Mouse (Mus musculus): ENCODE data around the gene Nfkbil1. TPM values are rescaled to one million over a fixed set of nuclear protein-coding genes. Genes with fewer than 3 reads are reported as not detected.
A peak's percentile ranks its signal among the peaks of the same experiment; 100 is the strongest.

Gene Nfkbil1
- total and polyA plus RNA-seq, 2 experiments = 7.6 to 8.6 TPM

DNA sequence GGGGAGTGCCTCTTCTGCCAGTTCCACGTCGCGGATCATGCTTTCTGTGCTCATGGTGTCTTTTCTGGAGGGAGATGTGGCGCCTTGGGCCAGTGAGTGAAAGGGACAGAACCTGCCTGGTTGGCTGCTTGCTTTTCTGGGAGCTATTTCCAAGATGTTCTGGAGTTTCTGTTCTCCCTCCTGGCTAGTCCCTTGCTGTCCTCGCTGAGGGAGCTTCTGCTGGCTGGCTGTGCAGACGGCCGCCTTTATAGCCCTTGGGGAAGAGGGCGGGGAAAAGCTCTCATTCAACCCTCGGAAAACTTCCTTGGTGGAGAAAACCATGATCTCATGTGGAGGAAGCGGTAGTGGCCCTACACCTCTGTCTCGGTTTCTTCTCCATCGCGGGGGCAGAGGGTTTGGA is 33.8 kb downstream of the Nfkbil1 start, which contains the start of gene Tnf:
Tnf (minus strand) TSS at position 221 of the 400 bp plus-strand sequence.
- whole genome bisulfite sequencing = 38% methylated on average over 13 of the region's 13 CpGs
- no peaks in the 10 kb centered on the region for H3K79me2 ChIP-seq (ENCODE audit: control insufficient read depth, insufficient read depth, low read length)
- DNase-seq (ENCODE audit: extremely low read depth, low read depth, low spot score) = no peak
- no peaks in the 10 kb centered on the region for H3K27me3 ChIP-seq (ENCODE audit: control insufficient read depth, insufficient read depth, low read length)
- H3K4me3 ChIP-seq (ENCODE audit: insufficient read depth, low read depth, low read length) = peak within 1 kb of the TSS; percentile 24
- 0 out of 2 replicates have a peak, but pooled peaks have one; percentile 22 for TF ChIP-seq POLR2A (IDR thresholded peaks at IDR 0.05; ENCODE audit: extremely low read depth, insufficient read depth, low read length)
- TF ChIP-seq CTCF (IDR thresholded peaks at IDR 0.05; ENCODE audit: low read depth, low read length) = no peak
- no peaks in the 10 kb centered on the region for H3K4me1 ChIP-seq (ENCODE audit: control insufficient read depth, insufficient read depth, low read length)
- H3K27ac ChIP-seq (replicated peaks; ENCODE audit: insufficient read depth, low read depth, low read length) = 0 out of 2 replicates have a peak within 1 kb of the TSS, but pooled peaks have one; percentile 34
- H3K9ac ChIP-seq (ENCODE audit: low read depth, low read length) = no peak within 1 kb of the TSS; the same call in 1 of the 2 replicates
- no peaks in the 10 kb centered on the region for H3K36me3 ChIP-seq (ENCODE audit: control insufficient read depth, insufficient read depth, low read length)

DNA sequence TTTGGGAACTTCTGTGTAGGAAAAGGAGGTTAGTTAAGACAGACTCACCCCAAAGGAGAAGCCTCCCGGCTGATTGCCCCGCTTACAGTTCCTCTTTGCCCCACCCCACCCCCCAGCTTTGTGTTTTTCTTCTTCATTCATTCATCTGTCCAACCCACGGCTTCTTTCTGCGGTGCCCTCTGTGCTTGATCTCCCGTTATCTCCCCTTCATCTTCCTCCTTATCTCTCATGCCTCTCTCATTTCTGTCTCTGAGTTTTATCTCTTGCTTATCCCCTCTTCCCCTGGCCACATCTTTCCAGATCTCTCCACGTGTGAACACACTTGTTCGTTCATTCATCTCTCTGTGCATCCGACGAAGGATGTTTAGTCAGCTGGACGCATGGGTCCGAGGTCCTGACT is 34.5 kb downstream of the Nfkbil1 start:
- Histone ChIP-seq H3K36me3 (ENCODE audit: control insufficient read depth, insufficient read depth, low read length) (no peaks in the 10 kb centered on the region), H3K9ac (ENCODE audit: low read depth, low read length) (no peak overlapping the region), H3K79me2 (ENCODE audit: control insufficient read depth, insufficient read depth, low read length) (no peaks in the 10 kb centered on the region), H3K27ac (replicated peaks; ENCODE audit: insufficient read depth, low read depth, low read length) (no peak overlapping the region), H3K4me1 (ENCODE audit: control insufficient read depth, insufficient read depth, low read length) (no peaks in the 10 kb centered on the region), H3K4me3 (ENCODE audit: insufficient read depth, low read depth, low read length) (peak overlapping the region; percentile 24), H3K27me3 (ENCODE audit: control insufficient read depth, insufficient read depth, low read length) (no peaks in the 10 kb centered on the region; the same call in 1 of the 2 replicates)
- 50% methylated on average over 11 of the region's 11 CpGs for WGBS
- TF ChIP-seq CTCF (IDR thresholded peaks at IDR 0.05; ENCODE audit: low read depth, low read length) (no peak), POLR2A (IDR thresholded peaks at IDR 0.05; ENCODE audit: extremely low read depth, insufficient read depth, low read length) (no peak)
- DNase-seq (ENCODE audit: extremely low read depth, low read depth, low spot score) = no peak

DNA sequence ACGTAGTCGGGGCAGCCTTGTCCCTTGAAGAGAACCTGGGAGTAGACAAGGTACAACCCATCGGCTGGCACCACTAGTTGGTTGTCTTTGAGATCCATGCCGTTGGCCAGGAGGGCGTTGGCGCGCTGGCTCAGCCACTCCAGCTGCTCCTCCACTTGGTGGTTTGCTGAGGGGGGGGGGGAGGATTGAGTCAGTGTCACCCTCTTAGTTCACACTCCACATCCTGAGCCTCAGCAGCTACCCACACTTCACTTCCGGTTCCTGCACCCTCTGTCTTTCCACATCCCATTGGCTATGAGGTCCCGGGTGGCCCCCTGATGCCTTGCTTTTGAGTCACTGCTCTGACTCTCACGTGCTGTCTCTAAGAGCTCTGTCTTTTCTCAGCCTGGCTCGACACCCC is 35.2 kb downstream of the Nfkbil1 start:
- TF ChIP-seq POLR2A (IDR thresholded peaks at IDR 0.05; ENCODE audit: extremely low read depth, insufficient read depth, low read length) (no peak), CTCF (IDR thresholded peaks at IDR 0.05; ENCODE audit: low read depth, low read length) (no peak)
- Histone ChIP-seq H3K4me3 (ENCODE audit: insufficient read depth, low read depth, low read length) (no peak overlapping the region), H3K79me2 (ENCODE audit: control insufficient read depth, insufficient read depth, low read length) (no peaks in the 10 kb centered on the region), H3K27ac (replicated peaks; ENCODE audit: insufficient read depth, low read depth, low read length) (0 out of 2 replicates have a peak overlapping the region, but pooled peaks have one; percentile 12), H3K27me3 (ENCODE audit: control insufficient read depth, insufficient read depth, low read length) (peaks cover 4% of the 10 kb centered on the region; the same call in 1 of the 2 replicates), H3K4me1 (ENCODE audit: control insufficient read depth, insufficient read depth, low read length) (peaks cover 3% of the 10 kb centered on the region; the same call in 1 of the 2 replicates), H3K9ac (ENCODE audit: low read depth, low read length) (no peak overlapping the region), H3K36me3 (ENCODE audit: control insufficient read depth, insufficient read depth, low read length) (no peaks in the 10 kb centered on the region)
- WGBS = 74% methylated on average over 11 of the region's 11 CpGs
- DNase-seq (ENCODE audit: extremely low read depth, low read depth, low spot score) = no peak

DNA sequence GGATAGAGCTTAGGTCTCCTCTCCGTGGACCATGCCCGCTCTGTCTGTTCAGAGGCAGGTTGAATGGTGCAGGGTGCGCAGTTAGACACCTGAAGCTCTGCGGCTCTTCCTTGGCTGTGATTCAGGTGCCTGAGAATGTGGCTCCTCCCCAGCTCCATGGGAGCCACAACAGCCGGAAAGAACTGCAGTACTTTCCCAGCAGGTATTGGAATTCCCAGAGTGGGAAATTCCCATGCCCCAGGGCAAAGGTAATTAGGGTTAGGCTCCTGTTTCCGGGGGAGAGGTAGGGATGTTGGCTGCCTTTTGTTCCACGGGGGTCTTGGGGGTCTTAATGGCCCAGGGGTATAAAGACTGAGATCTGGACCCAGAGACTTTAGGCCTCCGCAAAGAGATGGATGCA is 36.6 kb downstream of the Nfkbil1 start:
- DNase-seq (ENCODE audit: extremely low read depth, low read depth, low spot score) = no peak
- Histone ChIP-seq H3K4me3 (ENCODE audit: insufficient read depth, low read depth, low read length) (no peak overlapping the region), H3K4me1 (ENCODE audit: control insufficient read depth, insufficient read depth, low read length) (peaks cover 3% of the 10 kb centered on the region; the same call in 1 of the 2 replicates), H3K79me2 (ENCODE audit: control insufficient read depth, insufficient read depth, low read length) (no peaks in the 10 kb centered on the region), H3K36me3 (ENCODE audit: control insufficient read depth, insufficient read depth, low read length) (no peaks in the 10 kb centered on the region), H3K27me3 (ENCODE audit: control insufficient read depth, insufficient read depth, low read length) (peaks cover 8% of the 10 kb centered on the region; the same call in 1 of the 2 replicates), H3K9ac (ENCODE audit: low read depth, low read length) (no peak overlapping the region), H3K27ac (replicated peaks; ENCODE audit: insufficient read depth, low read depth, low read length) (no peak overlapping the region)
- WGBS = 46% methylated on average over 8 of the region's 8 CpGs
- TF ChIP-seq CTCF (IDR thresholded peaks at IDR 0.05; ENCODE audit: low read depth, low read length) (no peak), POLR2A (IDR thresholded peaks at IDR 0.05; ENCODE audit: extremely low read depth, insufficient read depth, low read length) (no peak)

DNA sequence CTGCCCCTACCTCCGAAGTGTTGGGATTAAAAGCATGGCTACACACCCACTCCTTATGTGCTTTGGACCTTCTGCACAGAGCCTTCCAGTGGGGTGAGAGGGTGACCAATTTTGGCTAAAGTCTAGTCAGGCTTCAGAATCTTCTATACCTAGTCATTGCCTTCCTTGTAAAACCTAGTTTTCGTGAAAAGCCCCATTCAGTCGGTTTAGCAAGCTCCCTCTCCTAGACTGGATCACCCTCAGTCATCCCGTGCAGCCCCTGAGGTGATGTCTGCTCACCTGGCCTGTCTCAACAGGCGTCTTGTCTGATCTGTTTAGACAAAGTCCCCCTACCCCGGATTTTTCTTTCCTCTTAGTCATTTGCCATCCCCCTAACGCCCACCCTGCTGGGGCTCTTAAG is 37.6 kb downstream of the Nfkbil1 start:
- DNase-seq (ENCODE audit: extremely low read depth, low read depth, low spot score) = no peak
- 66% methylated on average over 7 of the region's 7 CpGs for WGBS
- Histone ChIP-seq H3K36me3 (ENCODE audit: control insufficient read depth, insufficient read depth, low read length) (no peaks in the 10 kb centered on the region), H3K27ac (replicated peaks; ENCODE audit: insufficient read depth, low read depth, low read length) (no peak overlapping the region), H3K4me1 (ENCODE audit: control insufficient read depth, insufficient read depth, low read length) (peaks cover 3% of the 10 kb centered on the region; the same call in 1 of the 2 replicates), H3K9ac (ENCODE audit: low read depth, low read length) (no peak overlapping the region), H3K4me3 (ENCODE audit: insufficient read depth, low read depth, low read length) (no peak overlapping the region), H3K27me3 (ENCODE audit: control insufficient read depth, insufficient read depth, low read length) (peaks cover 8% of the 10 kb centered on the region; the same call in 1 of the 2 replicates), H3K79me2 (ENCODE audit: control insufficient read depth, insufficient read depth, low read length) (no peaks in the 10 kb centered on the region)
- TF ChIP-seq POLR2A (IDR thresholded peaks at IDR 0.05; ENCODE audit: extremely low read depth, insufficient read depth, low read length) (no peak), CTCF (IDR thresholded peaks at IDR 0.05; ENCODE audit: low read depth, low read length) (no peak)

DNA sequence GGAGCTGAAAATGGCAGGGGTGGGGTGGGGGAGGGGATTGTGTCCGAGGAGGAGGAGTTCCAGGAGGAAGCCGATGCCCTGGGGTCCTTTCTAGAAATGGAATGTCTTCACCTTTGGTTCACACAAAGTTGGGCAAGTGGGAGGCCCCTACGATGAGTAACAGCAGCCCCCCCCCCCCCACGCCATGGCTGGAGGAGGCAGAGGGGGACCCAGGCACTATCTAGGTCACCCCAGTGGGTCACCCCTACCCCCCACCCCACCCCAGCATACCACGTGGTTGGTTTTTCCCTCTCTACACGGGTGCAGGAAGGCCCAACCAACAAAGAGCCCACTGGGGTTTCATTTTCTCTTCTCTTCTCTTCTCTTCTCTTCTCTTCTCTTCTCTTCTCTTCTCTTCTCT is 38.5 kb downstream of the Nfkbil1 start:
- DNase-seq (ENCODE audit: extremely low read depth, low read depth, low spot score) = no peak
- H3K9ac ChIP-seq (ENCODE audit: low read depth, low read length) = no peak overlapping the region
- H3K36me3 ChIP-seq (ENCODE audit: control insufficient read depth, insufficient read depth, low read length) = no peaks in the 10 kb centered on the region
- H3K27me3 ChIP-seq (ENCODE audit: control insufficient read depth, insufficient read depth, low read length) = peaks cover 8% of the 10 kb centered on the region; the same call in 1 of the 2 replicates
- no peak overlapping the region for H3K27ac ChIP-seq (replicated peaks; ENCODE audit: insufficient read depth, low read depth, low read length)
- TF ChIP-seq CTCF (IDR thresholded peaks at IDR 0.05; ENCODE audit: low read depth, low read length) = no peak
- TF ChIP-seq POLR2A (IDR thresholded peaks at IDR 0.05; ENCODE audit: extremely low read depth, insufficient read depth, low read length) = no peak
- H3K79me2 ChIP-seq (ENCODE audit: control insufficient read depth, insufficient read depth, low read length) = no peaks in the 10 kb centered on the region
- 44% methylated on average over 6 of the region's 6 CpGs for WGBS
- no peak overlapping the region for H3K4me3 ChIP-seq (ENCODE audit: insufficient read depth, low read depth, low read length)
- H3K4me1 ChIP-seq (ENCODE audit: control insufficient read depth, insufficient read depth, low read length) = peaks cover 3% of the 10 kb centered on the region; the same call in 1 of the 2 replicates

Data from liver, adult 2 months (tissue).